Mouse (Mus musculus): ENCODE data around the gene Ptpra.

- no peak for TF ChIP-seq POLR2A (IDR thresholded peaks at IDR 0.05; ENCODE audit: control insufficient read depth, extremely low read depth, insufficient read depth, low read length, poor library complexity)
- TF ChIP-seq CTCF (IDR thresholded peaks at IDR 0.05; ENCODE audit: borderline replicate concordance, control insufficient read depth, extremely low read depth, insufficient read depth, low read length, poor library complexity), result no peak
These were observed 104.8 kb downstream of the Ptpra start for GRCm38 (mm10) chr2:130554841-130555240.

All from thymus, adult 2 months (tissue).